In genomic region chr6:99138041-99138440, GRCm38 (mm10) we compare ENCODE assay signal across 22 mouse cellular contexts.
DNase-seq lines count a peak whose midpoint lies in the region; ATAC-seq and TF ChIP-seq lines count a peak whose summit lies in the region.
"Had no signal": no experiment of that assay in that cellular context is flagged by ENCODE, and none has a peak within 500 bp of the region (broad histone marks: within the 10 kb centered on the region; RNA-seq: fewer than 3 reads in every experiment).

No protein-coding gene starts in this region.

- H3K4me3 ChIP-seq in kidney, postnatal 0 days (replicated peaks; ENCODE audit: low read depth, low read length) = no peak overlapping the region
- H3K4me3 ChIP-seq in kidney, adult 2 months (ENCODE audit: insufficient read depth, low read depth, low read length) = no peak overlapping the region
- no peak overlapping the region for H3K4me3 ChIP-seq in neural tube, embryonic 13.5 days
- H3K4me3 ChIP-seq: embryonic facial prominence, embryonic 12.5 days; heart, embryonic 10.5 days; heart, embryonic 15.5 days; hindbrain, embryonic 13.5 days had no signal

- TF ChIP-seq POLR2A in kidney, adult 2 months (IDR thresholded peaks at IDR 0.05; ENCODE audit: low read depth, low read length) = no peak

- no peaks in the 10 kb centered on the region for H3K36me3 ChIP-seq in kidney, postnatal 0 days (ENCODE audit: insufficient read depth, low read length)
- H3K36me3 ChIP-seq in kidney, adult 2 months (ENCODE audit: control insufficient read depth, insufficient read depth, low read length) = no peaks in the 10 kb centered on the region
- no peaks in the 10 kb centered on the region for H3K36me3 ChIP-seq in neural tube, embryonic 13.5 days
- H3K36me3 ChIP-seq: embryonic facial prominence, embryonic 12.5 days; heart, embryonic 10.5 days; heart, embryonic 15.5 days; hindbrain, embryonic 13.5 days had no signal

- no peak for ATAC-seq in kidney, postnatal 0 days (replicated peaks; ENCODE audit: low FRiP score, low read depth)
- 0 out of 2 replicates have a peak, but pooled peaks have one; percentile 20 for ATAC-seq in neural tube, embryonic 13.5 days (ENCODE audit: low read depth)
- ATAC-seq: CD4-positive, CD25-positive, alpha-beta regulatory T cell, adult 4 months; forebrain, postnatal 0 days; hindbrain, postnatal 0 days had no signal

- no peak overlapping the region for H3K27ac ChIP-seq in kidney, postnatal 0 days
- no peak overlapping the region for H3K27ac ChIP-seq in kidney, adult 2 months (ENCODE audit: insufficient read depth, low read depth, low read length)
- no peak overlapping the region for H3K27ac ChIP-seq in neural tube, embryonic 13.5 days (replicated peaks)
- H3K27ac ChIP-seq: embryonic facial prominence, embryonic 12.5 days; heart, embryonic 10.5 days; heart, embryonic 15.5 days; hindbrain, embryonic 13.5 days; hindbrain, postnatal 0 days had no signal

- DNase-seq in embryo, embryonic 10.5 days (ENCODE audit: low spot score) = peak; percentile 39
- DNase-seq in embryo, embryonic 10 days (ENCODE audit: low spot score) = no peak
- DNase-seq in kidney, postnatal 0 days (ENCODE audit: low spot score) = peak; percentile 16
- no peak for DNase-seq in kidney, adult 2 months
- no peak for DNase-seq in neural tube, embryonic 10.5 days (ENCODE audit: extremely low spot score, low spot score)
- no peak for DNase-seq in adrenal gland, postnatal 36 days
- DNase-seq: adrenal gland, postnatal 10 days; B cell, adult 2 months; cerebellum, adult 2 months; cerebellum, postnatal 10 days; forebrain, postnatal 0 days; gastrocnemius, postnatal 36 days; heart, adult 11 months; heart, postnatal 14 days had no signal

- no peaks in the 10 kb centered on the region for H3K9me3 ChIP-seq in kidney, postnatal 0 days (replicated peaks; ENCODE audit: low read length)
- H3K9me3 ChIP-seq in neural tube, embryonic 13.5 days = no peaks in the 10 kb centered on the region
- H3K9me3 ChIP-seq: embryonic facial prominence, embryonic 12.5 days; G1E; heart, embryonic 10.5 days; heart, embryonic 15.5 days; hindbrain, embryonic 13.5 days had no signal

- 65% methylated on average over 11 of the region's 11 CpGs for WGBS in kidney, postnatal 0 days
- 88% methylated on average over 11 of the region's 11 CpGs for WGBS in kidney, adult 2 months
- 29% methylated on average over 11 of the region's 11 CpGs for WGBS in neural tube, embryonic 13.5 days

- no peak overlapping the region for H3K4me2 ChIP-seq in kidney, postnatal 0 days (ENCODE audit: low read length)
- no peak overlapping the region for H3K4me2 ChIP-seq in neural tube, embryonic 13.5 days
- H3K4me2 ChIP-seq: embryonic facial prominence, embryonic 12.5 days; heart, embryonic 15.5 days; hindbrain, embryonic 13.5 days had no signal

- no peak for TF ChIP-seq CTCF in kidney, postnatal 0 days (IDR thresholded peaks at IDR 0.05; ENCODE audit: low read depth)
- no peak for TF ChIP-seq CTCF in kidney, adult 2 months (conservative IDR thresholded peaks at IDR 0.05; ENCODE audit: insufficient read depth, insufficient read length, low read depth, low read length)

- H3K9ac ChIP-seq in kidney, postnatal 0 days (ENCODE audit: low read depth, low read length) = no peak overlapping the region
- no peak overlapping the region for H3K9ac ChIP-seq in neural tube, embryonic 13.5 days
- H3K9ac ChIP-seq: embryonic facial prominence, embryonic 12.5 days; forebrain, postnatal 0 days; heart, embryonic 15.5 days; hindbrain, embryonic 13.5 days had no signal

- no peaks in the 10 kb centered on the region for H3K4me1 ChIP-seq in kidney, postnatal 0 days (replicated peaks; ENCODE audit: insufficient read depth, low read length)
- peaks cover under 1% of the 10 kb centered on the region; the same call in 1 of the 2 replicates for H3K4me1 ChIP-seq in kidney, adult 2 months (ENCODE audit: control insufficient read depth, insufficient read depth, low read length)
- H3K4me1 ChIP-seq in neural tube, embryonic 13.5 days (replicated peaks) = peaks cover 56% of the 10 kb centered on the region

- no peaks in the 10 kb centered on the region for H3K27me3 ChIP-seq in kidney, postnatal 0 days (ENCODE audit: insufficient read depth, low read length)
- no peaks in the 10 kb centered on the region for H3K27me3 ChIP-seq in kidney, adult 2 months (replicated peaks; ENCODE audit: control insufficient read depth, insufficient read depth, low read length)
- H3K27me3 ChIP-seq in neural tube, embryonic 13.5 days = no peaks in the 10 kb centered on the region
- H3K27me3 ChIP-seq: embryonic facial prominence, embryonic 12.5 days; heart, embryonic 15.5 days; hindbrain, embryonic 13.5 days had no signal

Comparison
In these comparisons a context has a peak if more than half of its experiments do, and no peak if none do; other contexts are left out.
1. DNase-seq: peak in embryo, embryonic 10.5 days (single experiment) and kidney, postnatal 0 days (single experiment); none in embryo, embryonic 10 days (single experiment), kidney, adult 2 months (single experiment), neural tube, embryonic 10.5 days (single experiment) and adrenal gland, postnatal 36 days (0 of 2).